Mouse (Mus musculus) liver, postnatal 0 days (tissue): ENCODE measurements around the gene Pfn1.

Experiments used
- CTCF ChIP-seq: sonication (generic); IDR thresholded peaks from 2 replicates; pipeline ENCODE4 v1.5.1; 2016; ENCODE audit warnings: antibody characterized with exemption, low read depth
- EP300 ChIP-seq: IDR thresholded peaks from 2 replicates; pipeline ENCODE4 v1.6.1; 2016; ENCODE audit warnings: antibody characterized with exemption, low read depth, mild to moderate bottlenecking

- no peak for TF ChIP-seq CTCF
- TF ChIP-seq EP300, result no peak
Measured at GRCm38 (mm10) chr11:70663957-70664356, 9.5 kb upstream of the Pfn1 start.
